Mouse (Mus musculus) retina, postnatal 1 day (tissue): ENCODE results near the gene Tmem253.

ENCODE experiments used
- DNase-seq: peaks from one replicate; pipeline ENCODE4 v3.0.0-alpha.2; 2012

Gene Tmem253

DNA sequence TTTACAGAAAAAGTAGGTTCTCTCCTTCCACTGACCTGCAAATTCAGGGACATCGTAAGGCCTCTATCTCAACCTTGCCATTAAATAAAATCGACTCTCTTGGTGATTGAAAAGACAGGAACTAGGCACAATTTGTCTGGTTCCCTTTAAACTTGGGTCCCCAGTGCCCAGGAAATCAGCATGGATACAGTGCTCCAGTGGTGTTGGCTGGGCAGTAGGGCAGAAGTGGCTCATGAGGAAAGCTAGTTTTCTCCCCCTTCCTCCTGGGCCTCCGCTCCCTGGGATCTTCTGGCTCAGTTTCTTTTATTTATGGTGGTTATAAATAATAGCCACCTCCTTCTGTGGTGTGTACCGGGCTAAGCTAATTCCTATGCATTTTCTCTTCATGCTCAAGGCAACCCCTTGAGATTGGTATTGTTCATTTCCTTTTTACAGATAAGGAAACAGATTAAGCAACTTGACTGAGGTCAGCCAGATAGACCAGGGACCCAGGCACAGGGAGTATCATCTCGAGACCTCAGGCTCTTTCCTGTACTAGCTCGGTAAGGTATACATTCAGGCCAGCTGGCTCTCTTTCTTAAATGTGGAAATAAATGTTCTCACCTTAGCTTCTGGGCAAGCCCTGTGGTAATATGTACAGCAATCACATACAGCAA, at the start of gene Tmem253:
Gene Tmem253, plus strand, starts transcription at position 214 of the 656 bp plus-strand sequence.
- DNase-seq, result no peak

DNA sequence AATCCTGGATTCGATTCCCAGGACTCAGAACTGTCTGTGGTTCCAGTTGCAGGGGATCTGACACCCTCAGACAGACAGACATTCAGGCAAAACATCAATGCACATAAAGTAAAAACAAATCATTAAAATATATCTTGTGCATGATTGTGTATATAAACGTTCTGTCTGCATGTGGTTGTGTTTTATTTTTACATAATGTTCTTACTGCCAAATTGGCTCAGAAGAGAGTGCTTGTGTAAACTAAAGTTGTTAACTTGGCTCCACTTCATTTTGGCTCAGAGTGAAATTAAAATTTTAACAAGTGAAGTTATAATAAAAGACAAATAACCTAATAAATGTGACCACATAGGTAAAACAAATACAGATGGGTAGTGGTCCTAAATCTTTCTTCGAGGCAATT, 48.1 kb upstream of the Tmem253 start:
- DNase-seq, result no peak

GRCm38 (mm10) chr14:51979252-51979651, 36.2 kb upstream of the Tmem253 start:
- no peak for DNase-seq

GRCm38 (mm10) chr14:51983251-51983650, 32.2 kb upstream of the Tmem253 start:
- no peak for DNase-seq

GRCm38 (mm10) chr14:51983855-51984246, 31.6 kb upstream of the Tmem253 start:
- DNase-seq, result no peak

DNA sequence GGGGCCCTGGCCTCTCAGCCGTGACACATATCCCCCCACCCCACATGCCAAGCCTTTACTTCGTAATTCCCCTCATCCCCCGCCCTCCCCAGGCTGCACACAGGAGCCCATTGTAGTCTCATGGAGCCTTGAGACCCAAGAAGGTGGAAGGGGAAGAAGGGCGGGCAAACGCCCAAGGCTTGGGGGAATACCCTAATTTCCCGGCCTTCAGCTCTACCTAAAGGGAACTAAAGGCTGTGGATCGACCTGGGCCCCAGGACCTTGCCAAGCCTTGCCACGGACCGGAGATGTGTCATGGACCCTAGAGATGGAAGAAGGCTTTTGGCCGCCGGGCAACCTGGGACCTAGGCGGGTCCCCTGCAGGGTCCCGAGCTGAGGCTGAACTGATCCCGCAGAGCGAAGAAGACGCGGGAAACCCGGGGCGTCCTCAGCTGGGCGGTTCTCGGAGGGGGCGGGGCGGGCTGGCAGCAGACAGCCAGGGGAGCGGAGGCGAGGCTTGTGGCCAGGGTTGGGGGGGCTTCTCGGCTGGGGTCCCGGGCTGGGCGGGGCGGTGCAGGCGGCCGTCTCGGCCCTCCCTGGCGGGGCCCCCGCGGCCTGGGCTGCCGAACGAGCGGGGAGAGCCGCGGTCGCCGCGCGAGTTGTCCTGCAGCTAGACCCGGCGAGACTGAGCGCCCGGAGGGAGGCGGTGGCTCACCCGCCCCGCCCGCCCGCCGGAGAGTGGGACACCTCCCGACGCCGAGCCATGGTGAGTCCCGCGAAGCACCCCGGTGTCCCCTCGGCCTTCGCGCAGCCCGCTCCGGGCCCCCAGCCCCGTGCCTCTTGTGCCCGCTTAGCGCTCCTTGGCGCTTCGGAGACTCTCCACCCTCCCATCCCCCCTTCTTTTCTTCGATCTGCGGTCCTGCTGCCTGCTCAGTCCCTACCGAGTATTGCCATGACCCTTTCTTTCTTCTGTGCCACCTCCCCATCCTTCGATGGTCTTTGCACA, 30.9 kb upstream of the Tmem253 start, which contains the start of gene Arhgef40:
Gene Arhgef40, plus strand, starts transcription at position 473 of the 985 bp plus-strand sequence.
- DNase-seq, result peak; percentile 91

- peak; percentile 87 for DNase-seq
Measured at GRCm38 (mm10) chr14:51985301-51986152, 29.9 kb upstream of the Tmem253 start.

GRCm38 (mm10) chr14:51986153-51986505, 29.3 kb upstream of the Tmem253 start:
- DNase-seq, result no peak

GRCm38 (mm10) chr14:51987177-51987576, 28.3 kb upstream of the Tmem253 start:
- no peak for DNase-seq

DNA sequence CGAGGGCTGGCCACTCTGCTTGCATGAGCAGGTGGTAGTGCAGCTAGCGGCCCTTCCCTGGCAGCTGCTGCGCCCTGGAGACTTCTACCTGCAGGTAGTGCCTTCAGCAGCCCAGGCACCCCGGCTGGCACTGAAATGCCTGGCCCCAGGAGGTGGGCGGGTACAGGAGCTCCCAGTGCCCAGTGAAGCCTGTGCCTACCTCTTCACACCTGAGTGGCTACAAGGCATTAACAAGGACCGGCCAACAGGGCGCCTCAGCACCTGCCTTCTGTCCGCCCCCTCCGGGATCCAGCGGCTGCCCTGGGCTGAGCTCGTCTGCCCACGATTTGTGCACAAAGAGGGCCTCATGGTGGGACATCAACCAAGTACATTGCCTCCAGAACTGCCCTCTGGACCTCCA, 26.7 kb upstream of the Tmem253 start:
- no peak for DNase-seq

- no peak for DNase-seq
Measured at GRCm38 (mm10) chr14:51989461-51989970, 25.9 kb upstream of the Tmem253 start.

DNA sequence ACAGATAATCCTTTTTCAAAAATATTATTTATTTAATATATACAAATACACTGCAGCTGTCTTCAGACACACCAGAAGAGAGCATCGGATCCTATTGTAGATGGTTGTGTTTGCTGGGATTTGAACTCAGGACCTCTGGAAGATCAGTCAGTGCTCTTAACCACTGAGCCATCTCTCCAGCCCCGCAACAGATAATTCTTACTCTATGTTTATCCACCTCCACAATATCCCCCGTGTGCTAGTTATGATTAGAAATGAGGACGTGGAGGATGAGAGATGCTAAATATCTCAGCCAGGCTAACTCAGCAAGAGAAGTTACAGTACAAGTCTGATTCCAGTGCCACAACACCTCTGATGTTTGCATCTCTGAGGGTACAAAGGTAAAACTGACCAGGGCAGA, 21.0 kb upstream of the Tmem253 start:
- DNase-seq, result no peak

GRCm38 (mm10) chr14:51995219-51995871, 20.1 kb upstream of the Tmem253 start:
- no peak for DNase-seq

DNA sequence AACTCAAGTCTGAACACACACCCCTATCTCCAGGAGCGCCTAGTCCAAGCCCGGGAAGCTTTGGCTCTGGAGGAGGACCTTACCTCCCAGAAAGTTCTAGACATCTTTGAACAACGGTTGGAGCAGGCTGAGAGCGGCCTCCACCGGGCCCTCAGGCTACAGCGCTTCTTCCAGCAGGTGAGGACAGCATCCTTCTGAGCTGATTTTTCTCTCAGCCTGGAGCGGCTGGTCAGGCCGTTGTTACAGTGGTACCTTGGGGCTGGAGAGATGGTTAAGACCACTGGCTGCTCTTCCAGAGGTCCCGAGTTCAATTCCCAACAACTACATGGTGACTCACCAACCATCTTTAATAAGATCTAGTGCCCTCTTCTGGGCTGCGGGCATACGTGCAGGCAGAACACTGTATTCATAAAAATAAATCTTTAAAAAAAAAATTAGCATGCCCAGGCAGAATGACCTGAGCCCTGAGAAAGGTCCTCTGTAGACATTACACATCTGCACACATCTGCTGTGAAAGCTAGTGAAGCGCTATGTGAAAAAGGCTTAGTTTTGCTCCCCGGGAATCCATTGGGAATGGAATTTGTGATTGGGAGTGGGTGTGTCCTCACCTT, 19.1 kb upstream of the Tmem253 start:
- DNase-seq, result no peak

DNA sequence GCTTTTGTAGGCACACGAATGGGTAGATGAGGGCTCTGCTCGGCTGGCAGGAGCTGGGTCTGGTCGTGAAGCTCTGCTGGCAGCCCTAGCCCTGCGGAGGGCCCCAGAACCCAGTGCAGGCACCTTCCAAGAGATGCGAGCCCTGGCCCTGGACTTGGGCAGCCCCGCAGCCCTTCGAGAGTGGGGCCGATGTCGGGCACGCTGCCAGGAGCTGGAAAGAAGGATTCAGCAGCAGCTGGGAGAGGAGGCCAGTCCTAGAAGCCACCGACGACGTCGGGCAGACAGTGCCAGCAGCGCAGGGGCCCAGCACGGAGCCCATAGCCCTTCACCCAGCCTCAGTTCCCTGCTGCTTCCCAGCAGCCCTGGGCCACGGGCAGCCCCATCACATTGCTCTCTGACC, 18.6 kb upstream of the Tmem253 start:
- DNase-seq, result no peak

DNA sequence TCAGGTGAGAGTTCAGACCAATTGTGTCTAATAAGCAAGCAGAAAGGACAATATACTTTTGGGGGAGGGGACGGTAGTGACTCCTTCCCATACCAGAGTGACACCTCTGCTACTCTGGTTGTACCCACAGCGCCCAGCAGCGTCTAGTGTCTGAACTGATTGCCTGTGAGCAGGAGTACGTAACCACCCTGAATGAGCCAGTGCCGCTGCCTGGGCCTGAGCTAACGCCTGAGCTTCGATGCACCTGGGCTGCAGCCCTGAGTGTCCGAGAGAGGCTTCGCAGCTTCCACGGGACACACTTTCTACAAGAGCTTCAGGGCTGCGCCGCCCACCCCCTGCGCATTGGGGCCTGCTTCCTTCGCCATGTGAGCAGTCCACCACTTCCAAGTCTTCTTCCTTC, 18.0 kb upstream of the Tmem253 start:
- DNase-seq, result no peak

- peak; percentile 82 for DNase-seq
Measured at GRCm38 (mm10) chr14:52003981-52004495, 11.4 kb upstream of the Tmem253 start.

DNA sequence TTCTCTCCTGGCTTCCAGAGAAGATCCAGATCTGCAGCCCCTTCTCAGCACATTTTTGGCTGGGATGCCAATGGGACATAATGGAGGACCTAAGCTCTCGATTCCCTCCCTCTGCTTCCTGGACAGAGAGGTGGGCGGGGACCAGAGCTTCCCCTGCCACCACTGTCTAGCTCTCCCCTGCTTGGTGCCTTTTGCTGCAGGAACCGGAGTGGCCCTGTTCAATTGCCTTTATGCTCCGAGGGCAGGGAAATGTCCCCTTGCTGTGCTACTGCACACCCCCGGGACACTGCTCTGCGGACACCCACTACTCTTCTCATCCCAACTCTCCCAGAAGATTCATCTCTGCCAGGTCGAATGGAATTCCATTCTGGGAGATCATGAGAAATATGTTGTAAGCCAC, 10.3 kb upstream of the Tmem253 start:
- DNase-seq, result no peak

DNA sequence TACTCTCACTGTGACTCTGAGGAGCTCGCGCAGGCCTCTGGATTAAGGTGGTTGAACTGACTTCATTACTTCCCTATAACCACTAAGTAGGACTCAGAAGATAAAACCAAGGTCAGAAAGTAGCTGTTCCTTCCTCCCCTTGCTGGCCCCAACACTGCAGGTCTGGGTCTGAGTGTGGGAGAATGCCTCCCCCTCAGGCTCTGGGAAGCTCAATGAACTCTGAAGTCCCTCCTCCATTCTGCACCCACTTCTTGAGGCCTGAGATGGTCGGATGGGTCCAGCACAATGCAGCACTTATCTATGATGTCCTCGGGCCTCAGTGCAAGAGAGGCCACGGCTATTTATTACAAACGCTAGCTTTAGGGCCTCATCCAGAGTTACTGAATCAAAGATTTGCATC, 9.8 kb upstream of the Tmem253 start:
- no peak for DNase-seq

DNA sequence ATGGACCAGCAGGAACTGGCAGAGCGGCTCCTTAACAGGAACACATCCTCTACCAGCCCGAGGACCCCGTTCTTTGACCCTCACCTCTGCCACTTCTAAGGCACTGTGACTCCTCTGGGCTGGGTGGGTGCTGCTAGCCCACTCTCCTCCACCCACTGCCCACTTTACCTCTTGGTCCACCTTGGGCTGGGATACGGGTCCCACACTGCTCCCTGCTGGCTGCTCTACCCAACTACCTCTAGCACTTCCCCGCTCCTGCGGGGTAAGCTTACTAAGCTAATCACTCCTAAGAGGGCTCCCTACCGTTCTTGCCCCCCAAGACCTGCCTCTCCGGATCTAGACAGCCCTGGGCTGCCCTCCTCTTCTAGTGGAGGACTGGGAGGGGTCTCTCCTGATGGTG, 9.2 kb upstream of the Tmem253 start:
- DNase-seq, result no peak

GRCm38 (mm10) chr14:52006771-52007170, 8.7 kb upstream of the Tmem253 start:
- no peak for DNase-seq
